Mouse (Mus musculus): ENCODE measurements around the gene Pik3ip1.

DNA sequence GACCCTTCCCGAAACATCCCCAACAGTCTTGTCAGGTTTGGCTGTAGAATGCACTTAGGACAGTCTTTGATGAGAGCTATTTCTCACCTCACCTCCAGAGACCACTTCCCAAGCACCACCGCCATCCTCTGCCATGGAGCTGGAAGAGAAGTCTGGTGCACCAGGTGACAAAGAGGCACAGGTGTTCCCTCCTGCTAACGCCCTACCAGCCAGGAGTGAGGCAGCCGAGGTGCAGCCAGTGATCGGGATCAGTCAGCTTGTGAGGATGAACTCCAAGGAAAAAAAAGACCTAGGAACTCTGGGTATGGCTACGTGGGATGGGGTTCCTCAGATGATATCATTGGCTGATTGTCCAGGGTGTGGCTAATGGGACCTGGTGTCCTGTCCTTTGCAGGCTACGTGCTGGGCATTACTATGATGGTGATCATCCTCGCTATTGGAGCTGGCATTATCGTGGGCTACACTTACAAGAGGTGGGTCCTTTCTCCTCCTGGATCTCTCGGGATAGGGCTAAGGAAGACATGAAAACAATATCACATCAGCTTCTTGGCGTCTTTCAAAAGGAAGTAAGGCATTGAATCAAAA is 3.0 kb downstream of the Pik3ip1 start:
- no peak for TF ChIP-seq CTCF (IDR thresholded peaks at IDR 0.05; ENCODE audit: control insufficient read depth, insufficient read depth, insufficient read length)
- TF ChIP-seq MAX (IDR thresholded peaks at IDR 0.05): no peak

Measured in C2C12 (cell line).